ENCODE assay signal across 6 mouse cellular contexts in genomic region chrX:135085770-135086553, GRCm38 (mm10).
ATAC-seq lines count a peak whose summit lies in the region.
"Not testable (repeated sequence)": the region's sequence is repeated elsewhere in the genome, so short reads cannot be mapped to it uniquely, and the experiment has no call there.

No protein-coding gene starts in this region.

- H3K9ac ChIP-seq in heart, embryonic 11.5 days (ENCODE audit: low read depth, low read length); heart, embryonic 15.5 days; intestine, embryonic 16.5 days (ENCODE audit: low read depth, low read length); liver, embryonic 12.5 days: not testable (repeated sequence)

- H3K4me2 ChIP-seq in heart, embryonic 11.5 days; heart, embryonic 15.5 days; intestine, embryonic 16.5 days (ENCODE audit: low read depth, low read length): not testable (repeated sequence)
- peak overlapping the region; percentile 36 for H3K4me2 ChIP-seq in liver, embryonic 12.5 days

- not testable (repeated sequence) for H3K4me3 ChIP-seq in heart, embryonic 11.5 days (ENCODE audit: low read depth, low read length); heart, embryonic 15.5 days; intestine, embryonic 16.5 days (ENCODE audit: low read length); liver, embryonic 12.5 days

- not testable (repeated sequence) for H3K27ac ChIP-seq in heart, embryonic 11.5 days (ENCODE audit: low read depth, low read length); heart, embryonic 15.5 days; intestine, embryonic 16.5 days (ENCODE audit: low read length); liver, embryonic 12.5 days

- WGBS in heart, embryonic 11.5 days (ENCODE audit: insufficient replicate concordance): 43% methylated on average over 13 of the region's 14 CpGs
- 44% methylated on average over 14 of the region's 14 CpGs for WGBS in heart, embryonic 15.5 days
- 74% methylated on average over 14 of the region's 14 CpGs for WGBS in intestine, embryonic 16.5 days
- 44% methylated on average over 14 of the region's 14 CpGs for WGBS in liver, embryonic 12.5 days (ENCODE audit: insufficient replicate concordance)

- not testable (repeated sequence) for H3K27me3 ChIP-seq in heart, embryonic 11.5 days (ENCODE audit: control insufficient read depth, insufficient read depth, low read length); heart, embryonic 15.5 days; intestine, embryonic 16.5 days (replicated peaks; ENCODE audit: control insufficient read depth, insufficient read depth, low read length); liver, embryonic 12.5 days (replicated peaks)

- H3K4me1 ChIP-seq in heart, embryonic 11.5 days (ENCODE audit: control insufficient read depth, insufficient read depth, low read length); heart, embryonic 15.5 days (replicated peaks); intestine, embryonic 16.5 days (ENCODE audit: control insufficient read depth, insufficient read depth, low read length); liver, embryonic 12.5 days: not testable (repeated sequence)

- H3K9me3 ChIP-seq in heart, embryonic 11.5 days (replicated peaks; ENCODE audit: control insufficient read depth, low read length); heart, embryonic 15.5 days (replicated peaks); intestine, embryonic 16.5 days (ENCODE audit: control insufficient read depth, low read length); liver, embryonic 12.5 days (replicated peaks): not testable (repeated sequence)

- peak; percentile 36; the same call in 1 of the 2 replicates for ATAC-seq in common myeloid progenitor, adult 5-6 weeks (replicated peaks; ENCODE audit: low read depth, poor library complexity, severe bottlenecking)
- ATAC-seq in heart, embryonic 11.5 days (replicated peaks; ENCODE audit: insufficient number of reproducible peaks, low FRiP score, low TSS enrichment): peak; percentile 46; the same call in 1 of the 2 replicates
- peak; percentile 35; the same call in 1 of the 2 replicates for ATAC-seq in heart, embryonic 15.5 days (replicated peaks; ENCODE audit: insufficient number of reproducible peaks, insufficient read depth, low FRiP score, low read depth)
- ATAC-seq in intestine, embryonic 16.5 days: 0 out of 2 replicates have a peak, but pooled peaks have one; percentile 24
- ATAC-seq in liver, embryonic 12.5 days: 0 out of 2 replicates have a peak, but pooled peaks have one; percentile 52
- ATAC-seq in megakaryocyte-erythroid progenitor cell, adult 5-6 weeks (replicated peaks; ENCODE audit: low FRiP score, low TSS enrichment, poor library complexity, severe bottlenecking): peak; percentile 56

- H3K36me3 ChIP-seq in heart, embryonic 11.5 days (ENCODE audit: control insufficient read depth, insufficient read depth, low read length); heart, embryonic 15.5 days; intestine, embryonic 16.5 days (ENCODE audit: control insufficient read depth, insufficient read depth, low read length); liver, embryonic 12.5 days: not testable (repeated sequence)
